Mouse (Mus musculus) ES-E14 (cell line): ENCODE measurements at regions not wholly inside any gene's neighbourhood (a gene's known extent, or its start where the extent isn't known, plus 50 kb on each side); places are given as distances from the start of the nearest gene placed in this dataset.

Source experiments
- HCFC1 ChIP-seq: IDR thresholded peaks from 2 replicates; pipeline ENCODE4 v1.6.1; 2012; ENCODE audit warnings: low read length, inconsistent platforms, borderline replicate concordance; ENCODE audit not compliant: insufficient read depth
- MAFK ChIP-seq: IDR thresholded peaks from 2 replicates; pipeline ENCODE4 v1.6.1; 2014; ENCODE audit warnings: mild to moderate bottlenecking, low read depth, low read length, inconsistent platforms; ENCODE audit not compliant: insufficient read depth
- ZNF384 ChIP-seq: IDR thresholded peaks from 2 replicates; pipeline ENCODE4 v1.6.1; 2012; ENCODE audit warnings: low read depth, low read length, inconsistent platforms

DNA sequence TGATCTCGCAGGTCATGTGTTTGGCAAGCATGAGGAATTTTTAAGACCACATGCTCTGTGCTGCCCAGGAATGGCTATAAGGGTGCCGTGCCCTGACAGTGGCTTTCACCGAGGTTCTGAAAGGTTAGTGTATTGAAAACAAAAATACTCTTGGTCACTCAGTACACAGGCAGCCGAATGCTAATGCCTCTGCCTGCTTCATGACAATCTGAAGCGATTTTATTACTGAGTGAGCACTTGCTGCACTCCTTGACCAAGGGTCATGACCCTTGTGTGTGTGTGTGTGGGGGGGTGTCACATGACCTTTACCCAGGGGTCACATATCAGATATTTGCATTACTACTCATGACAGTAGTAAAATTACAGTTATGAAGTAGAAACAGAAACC is 250.8 kb upstream of the Dnajc19 start:
- TF ChIP-seq ZNF384 (no peak), MAFK (no peak), HCFC1 (no peak)
